Mouse (Mus musculus) thymus, postnatal 25 days (tissue): ENCODE results near the gene Gm3047.
"Not testable (repeated sequence)": the region's sequence is repeated elsewhere in the genome, so short reads cannot be mapped to it uniquely, and the experiment has no call there.

Experiments used
- DNase-seq: peaks from one replicate; pipeline ENCODE4 v3.0.0; 2022

Gene Gm3047

DNA sequence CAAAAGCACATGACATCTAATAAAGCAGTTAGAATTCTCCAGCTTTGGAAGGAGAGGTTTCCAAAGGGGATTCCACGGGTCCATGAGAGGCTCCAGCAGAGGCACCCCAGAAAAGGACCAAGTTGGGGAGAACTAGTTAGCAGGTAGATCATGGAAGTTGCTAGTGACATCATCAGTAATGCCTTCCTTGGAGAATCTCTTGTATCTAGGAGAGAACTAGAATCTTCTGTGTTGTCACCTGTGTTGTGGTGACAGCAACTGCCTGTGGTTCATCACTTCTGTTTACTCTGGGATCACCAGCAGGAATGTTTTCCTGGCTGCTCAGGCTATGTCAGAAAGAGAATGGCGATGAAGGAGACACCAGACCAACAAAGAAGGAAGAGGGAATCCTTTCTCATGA lies at the start of gene Gm3047:
Gene Gm3047 (plus strand): TSS at position 301 of the 400 bp plus-strand sequence.
- not testable (repeated sequence) for DNase-seq
